Mouse (Mus musculus) heart, embryonic 15.5 days (tissue): ENCODE measurements at regions not wholly inside any gene's neighbourhood (a gene's known extent, or its start where the extent isn't known, plus 50 kb on each side); places are given as distances from the start of the nearest gene placed in this dataset.
"Not testable (repeated sequence)": the region's sequence is repeated elsewhere in the genome, so short reads cannot be mapped to it uniquely, and the experiment has no call there.

Experiments used
- ATAC-seq: fragments of 200-750 bp; cut with Nextera tagmentation; replicated peaks from 2 replicates; pipeline ENCODE4 v1.8.0; 2017; ENCODE audit warnings: low read depth, moderate TSS enrichment; ENCODE audit not compliant: insufficient number of reproducible peaks, insufficient read depth, low FRiP score
- H3K27ac ChIP-seq: fragments of 300-500 bp; sonication (generic); 2 replicates; pipeline ENCODE4 v1.5.1; 2015; ENCODE audit warnings: mild to moderate bottlenecking, inconsistent platforms
- H3K27me3 ChIP-seq: fragments of 300-500 bp; sonication (generic); 2 replicates; pipeline ENCODE4 v1.6.1; 2015; ENCODE audit warnings: inconsistent platforms
- H3K36me3 ChIP-seq: fragments of 300-500 bp; sonication (generic); 2 replicates; pipeline ENCODE4 v1.6.1; 2015; ENCODE audit warnings: mild to moderate bottlenecking, inconsistent platforms
- H3K4me1 ChIP-seq: fragments of 300-500 bp; sonication (generic); replicated peaks from 2 replicates; pipeline ENCODE4 v1.6.1; 2015; ENCODE audit warnings: inconsistent platforms
- H3K4me2 ChIP-seq: fragments of 300-500 bp; sonication (generic); 2 replicates; pipeline ENCODE4 v1.6.1; 2015; ENCODE audit warnings: inconsistent platforms, mild to moderate bottlenecking, moderate library complexity
- H3K4me3 ChIP-seq: fragments of 300-500 bp; sonication (generic); 2 replicates; pipeline ENCODE4 v1.5.1; 2015; ENCODE audit warnings: mild to moderate bottlenecking, inconsistent platforms
- H3K9ac ChIP-seq: fragments of 300-500 bp; sonication (generic); 2 replicates; pipeline ENCODE4 v1.6.1; 2015; ENCODE audit warnings: mild to moderate bottlenecking, inconsistent platforms
- H3K9me3 ChIP-seq: fragments of 300-500 bp; sonication (generic); replicated peaks from 2 replicates; pipeline ENCODE4 v1.6.1; 2016; ENCODE audit warnings: inconsistent platforms
- WGBS: fragments of 180-500 bp; shearing (Covaris S2); methylation state at CpG from one replicate; pipeline ENCODE4 v1.1.7; 2015; ENCODE audit warnings: mixed read lengths; 5-methylcytosine and 5-hydroxymethylcytosine counted together

DNA sequence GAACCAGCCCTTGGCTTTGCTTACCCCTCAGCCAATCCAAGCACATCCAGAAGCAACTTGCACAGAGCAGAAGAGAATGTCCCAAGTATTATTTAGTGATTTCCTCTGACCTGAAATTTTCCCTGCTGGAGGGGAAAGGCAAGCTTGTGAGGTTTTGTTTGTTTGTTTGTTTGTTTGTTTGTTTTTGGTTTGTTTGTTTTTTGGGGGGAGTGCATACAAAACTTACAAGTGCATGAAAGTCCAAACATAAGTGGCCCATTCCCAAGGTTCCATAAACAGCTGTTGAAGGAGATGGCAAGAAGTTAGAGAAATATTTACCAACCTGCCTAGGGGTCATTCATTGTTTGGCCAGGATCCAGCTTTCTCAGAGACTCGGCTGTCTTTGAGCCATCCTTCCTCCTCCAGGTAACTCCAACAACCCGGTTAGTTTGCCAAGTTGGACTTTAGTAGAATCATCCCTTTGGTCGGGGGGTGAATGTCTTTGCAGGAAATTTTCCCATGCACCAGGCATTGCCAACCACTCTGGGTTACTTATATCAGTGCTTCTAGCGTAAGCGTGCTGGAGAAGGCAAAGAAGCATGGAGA, 175.3 kb downstream of the Ifng start:
- no peaks in the 10 kb centered on the region for H3K36me3 ChIP-seq
- H3K27ac ChIP-seq: no peak overlapping the region
- no peaks in the 10 kb centered on the region for H3K9me3 ChIP-seq
- no peaks in the 10 kb centered on the region for H3K27me3 ChIP-seq
- H3K9ac ChIP-seq: no peak overlapping the region
- H3K4me1 ChIP-seq: peaks cover 6% of the 10 kb centered on the region; the same call in 1 of the 2 replicates
- H3K4me3 ChIP-seq: no peak overlapping the region
- 90% methylated on average over 5 of the region's 5 CpGs for WGBS
- H3K4me2 ChIP-seq: no peak overlapping the region
- no peak for ATAC-seq

- H3K27me3 ChIP-seq: no peaks in the 10 kb centered on the region
- no peaks in the 10 kb centered on the region for H3K9me3 ChIP-seq
- no peak overlapping the region for H3K4me3 ChIP-seq
- H3K4me2 ChIP-seq: 0 out of 2 replicates have a peak overlapping the region, but pooled peaks have one; percentile 13
- no peak for ATAC-seq
- H3K4me1 ChIP-seq: peaks cover 6% of the 10 kb centered on the region; the same call in 1 of the 2 replicates
- H3K36me3 ChIP-seq: no peaks in the 10 kb centered on the region
- 52% methylated on average over 6 of the region's 6 CpGs for WGBS
- no peak overlapping the region for H3K9ac ChIP-seq
- no peak overlapping the region for H3K27ac ChIP-seq
Observed at GRCm38 (mm10) chr10:118617291-118618044, 176.6 kb downstream of the Ifng start.

- not testable (repeated sequence) for H3K4me3 ChIP-seq, H3K4me2 ChIP-seq, H3K27ac ChIP-seq, H3K9ac ChIP-seq, ATAC-seq, H3K36me3 ChIP-seq, H3K4me1 ChIP-seq, H3K27me3 ChIP-seq, H3K9me3 ChIP-seq
- 85% methylated on average over 4 of the region's 4 CpGs for WGBS
Observed at GRCm38 (mm10) chr10:118618251-118618650, 177.4 kb downstream of the Ifng start.

DNA sequence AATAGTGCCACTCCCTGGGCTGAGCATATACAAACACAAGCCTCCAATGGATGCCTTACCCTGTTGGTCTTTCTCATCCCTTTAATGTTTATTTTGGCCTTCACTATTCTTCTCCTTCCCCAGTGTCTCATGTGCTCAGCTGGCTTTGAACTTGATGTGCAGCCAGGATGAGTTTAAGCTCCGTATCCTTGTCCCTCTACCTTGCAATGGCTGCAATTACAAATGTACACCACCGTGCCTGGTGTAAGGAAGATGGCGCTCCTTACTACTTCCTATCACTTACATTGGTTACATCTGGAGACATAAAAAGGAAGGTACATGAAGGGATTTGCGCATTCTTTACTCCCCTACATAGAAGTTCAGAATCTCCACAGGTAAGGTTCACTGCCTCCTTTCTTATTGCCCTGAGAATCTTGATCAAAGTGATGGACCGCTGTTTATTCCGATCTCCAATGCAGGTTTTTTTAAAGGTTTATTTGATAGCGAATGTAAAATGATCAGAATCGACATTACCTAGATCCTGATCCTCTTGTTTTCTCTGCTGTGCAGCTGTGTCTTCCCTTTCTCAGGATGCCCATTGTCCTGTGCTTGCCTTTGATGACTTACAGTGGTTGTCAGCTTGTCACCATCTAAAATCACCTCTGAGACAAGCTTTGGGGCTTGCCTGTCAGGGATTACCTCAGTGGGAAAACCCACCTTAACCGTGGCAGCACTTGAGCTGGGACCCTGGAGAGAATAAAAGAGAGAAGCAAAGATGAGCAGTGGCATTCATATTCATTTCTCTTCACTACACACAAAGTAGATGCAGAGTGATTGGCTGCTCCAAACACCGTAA, 178.1 kb downstream of the Ifng start:
- 86% methylated on average over 10 of the region's 10 CpGs for WGBS
- H3K4me2 ChIP-seq: no peak overlapping the region
- no peaks in the 10 kb centered on the region for H3K27me3 ChIP-seq
- H3K27ac ChIP-seq: no peak overlapping the region
- H3K4me3 ChIP-seq: no peak overlapping the region
- peaks cover 6% of the 10 kb centered on the region; the same call in 1 of the 2 replicates for H3K4me1 ChIP-seq
- ATAC-seq: no peak
- no peaks in the 10 kb centered on the region for H3K36me3 ChIP-seq
- no peaks in the 10 kb centered on the region for H3K9me3 ChIP-seq
- H3K9ac ChIP-seq: no peak overlapping the region

DNA sequence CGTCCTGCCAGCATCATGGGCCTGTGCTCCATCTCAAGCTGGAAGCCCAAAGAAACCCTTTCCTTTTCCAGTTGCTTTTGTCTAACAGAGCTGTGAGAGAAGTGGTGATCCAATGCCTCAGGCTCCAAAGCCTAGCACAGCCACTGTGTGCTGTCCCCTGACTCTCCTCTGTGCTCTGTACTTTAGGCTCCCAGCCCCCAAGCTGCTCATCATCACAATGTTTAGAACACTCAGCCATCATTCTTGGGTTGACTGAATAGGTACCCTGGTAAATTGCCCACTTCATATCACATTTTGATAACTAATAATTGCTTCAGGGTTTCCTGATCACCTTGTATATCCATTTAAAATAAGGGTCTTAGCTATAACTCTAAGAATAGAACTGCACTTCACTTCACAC, 178.8 kb downstream of the Ifng start:
- Histone ChIP-seq H3K4me1 (peaks cover 6% of the 10 kb centered on the region; the same call in 1 of the 2 replicates), H3K36me3 (no peaks in the 10 kb centered on the region)
- WGBS: 100% methylated on average over 1 of the region's 1 CpGs

GRCm38 (mm10) chr10:118620611-118621010, 179.8 kb downstream of the Ifng start:
- no peaks in the 10 kb centered on the region for H3K36me3 ChIP-seq
- peaks cover 6% of the 10 kb centered on the region; the same call in 1 of the 2 replicates for H3K4me1 ChIP-seq
- H3K27me3 ChIP-seq: no peaks in the 10 kb centered on the region
- no peak overlapping the region for H3K9ac ChIP-seq
- no peak overlapping the region for H3K27ac ChIP-seq
- no peak overlapping the region for H3K4me2 ChIP-seq
- H3K9me3 ChIP-seq: no peaks in the 10 kb centered on the region
- no peak for ATAC-seq
- no peak overlapping the region for H3K4me3 ChIP-seq

More for the DNA sequence above, 178.8 kb downstream of the Ifng start:
- no peak overlapping the region for H3K27ac ChIP-seq
- no peak overlapping the region for H3K4me2 ChIP-seq
- H3K27me3 ChIP-seq: no peaks in the 10 kb centered on the region
- no peak overlapping the region for H3K9ac ChIP-seq
- no peak overlapping the region for H3K4me3 ChIP-seq
- no peak for ATAC-seq
- no peaks in the 10 kb centered on the region for H3K9me3 ChIP-seq

- no peak overlapping the region for H3K4me2 ChIP-seq
- no peak overlapping the region for H3K4me3 ChIP-seq
- peaks cover 6% of the 10 kb centered on the region; the same call in 1 of the 2 replicates for H3K4me1 ChIP-seq
- no peaks in the 10 kb centered on the region for H3K9me3 ChIP-seq
- H3K27me3 ChIP-seq: no peaks in the 10 kb centered on the region
- H3K36me3 ChIP-seq: no peaks in the 10 kb centered on the region
- no peak for ATAC-seq
- no peak overlapping the region for H3K27ac ChIP-seq
- H3K9ac ChIP-seq: no peak overlapping the region
- 81% methylated on average over 4 of the region's 4 CpGs for WGBS
Observed at GRCm38 (mm10) chr10:118621546-118621945, 180.7 kb downstream of the Ifng start.

DNA sequence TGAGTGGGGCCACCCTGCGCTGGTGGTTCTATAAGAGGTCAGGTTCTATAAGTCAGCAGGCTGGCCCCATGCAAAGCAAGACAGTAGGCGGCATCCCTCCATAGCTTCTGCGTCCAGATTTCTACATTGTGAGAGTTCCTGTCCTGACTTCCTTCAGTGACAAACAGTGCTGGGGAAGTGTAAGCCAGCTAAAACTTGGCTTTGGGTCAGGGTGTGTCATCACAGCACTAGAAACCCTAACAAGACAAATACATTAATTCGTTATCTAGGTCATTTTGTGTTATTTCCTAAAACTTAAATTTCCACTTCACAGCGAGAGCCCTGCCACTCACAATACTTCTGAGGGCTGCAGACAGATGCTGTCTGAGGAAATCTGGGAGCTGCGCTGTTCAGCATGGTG, 181.3 kb downstream of the Ifng start:
- Histone ChIP-seq H3K4me1 (peaks cover 6% of the 10 kb centered on the region; the same call in 1 of the 2 replicates), H3K4me3 (no peak overlapping the region), H3K9ac (no peak overlapping the region), H3K9me3 (no peaks in the 10 kb centered on the region), H3K36me3 (no peaks in the 10 kb centered on the region), H3K27ac (no peak overlapping the region), H3K4me2 (no peak overlapping the region), H3K27me3 (no peaks in the 10 kb centered on the region)
- ATAC-seq: no peak
- WGBS: 76% methylated on average over 6 of the region's 6 CpGs

DNA sequence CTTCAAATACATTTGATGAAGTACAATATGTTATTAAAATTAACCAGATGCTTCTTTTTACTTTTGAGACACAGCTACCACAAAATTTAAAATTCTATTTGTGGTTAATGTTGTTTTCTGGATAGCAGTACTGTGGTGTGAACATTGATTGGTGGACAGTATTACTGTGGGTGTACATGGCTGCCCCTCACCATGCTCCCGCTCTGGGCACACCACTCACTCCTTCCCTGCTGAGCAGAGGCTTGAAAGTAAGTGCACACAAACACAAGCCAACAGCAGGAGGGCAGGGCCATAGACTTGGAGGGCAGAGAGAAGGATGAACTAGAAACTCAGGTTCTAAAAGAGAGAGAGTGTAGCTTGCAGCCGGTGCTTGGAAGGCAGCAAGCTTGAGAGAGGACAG, 182.1 kb downstream of the Ifng start:
- H3K4me2 ChIP-seq: no peak overlapping the region
- H3K4me3 ChIP-seq: no peak overlapping the region
- 86% methylated on average over 2 of the region's 2 CpGs for WGBS
- no peak for ATAC-seq
- no peak overlapping the region for H3K9ac ChIP-seq
- no peaks in the 10 kb centered on the region for H3K27me3 ChIP-seq
- H3K27ac ChIP-seq: no peak overlapping the region
- no peaks in the 10 kb centered on the region for H3K36me3 ChIP-seq
- no peaks in the 10 kb centered on the region for H3K9me3 ChIP-seq
- peaks cover under 1% of the 10 kb centered on the region; the same call in 1 of the 2 replicates for H3K4me1 ChIP-seq

- no peak overlapping the region for H3K4me3 ChIP-seq
- no peak overlapping the region for H3K27ac ChIP-seq
- WGBS: 74% methylated on average over 7 of the region's 7 CpGs
Observed at GRCm38 (mm10) chr10:118624368-118624767, 183.5 kb downstream of the Ifng start.

DNA sequence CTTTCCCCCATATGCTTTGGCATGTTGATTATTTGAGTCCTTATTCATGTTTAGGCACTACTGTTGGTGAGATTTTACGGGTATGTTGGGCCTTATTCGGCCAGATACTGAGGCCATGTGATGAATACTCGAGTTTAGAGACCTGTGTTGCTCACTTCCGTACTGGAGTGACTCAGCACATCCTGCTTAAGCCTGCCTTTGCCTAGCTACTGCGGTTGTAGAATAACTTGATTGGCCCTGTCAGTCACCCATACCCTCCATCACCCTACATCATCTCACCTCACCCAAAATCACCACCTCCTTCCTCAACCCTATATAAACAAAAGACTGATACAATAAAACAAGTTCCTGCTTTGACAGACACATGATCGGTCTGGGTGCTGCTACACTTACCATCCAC, 187.2 kb downstream of the Ifng start:
- Histone ChIP-seq H3K27me3 (no peaks in the 10 kb centered on the region), H3K9ac (no peak overlapping the region), H3K36me3 (no peaks in the 10 kb centered on the region), H3K9me3 (no peaks in the 10 kb centered on the region), H3K4me1 (no peaks in the 10 kb centered on the region), H3K4me2 (no peak overlapping the region), H3K4me3 (no peak overlapping the region), H3K27ac (no peak overlapping the region)
- WGBS: 86% methylated on average over 6 of the region's 6 CpGs
- ATAC-seq: no peak

More at GRCm38 (mm10) chr10:118624368-118624767, 183.5 kb downstream of the Ifng start:
- ATAC-seq: no peak
- H3K27me3 ChIP-seq: no peaks in the 10 kb centered on the region
- H3K4me1 ChIP-seq: no peaks in the 10 kb centered on the region
- H3K9ac ChIP-seq: no peak overlapping the region
- no peak overlapping the region for H3K4me2 ChIP-seq
- H3K36me3 ChIP-seq: no peaks in the 10 kb centered on the region
- H3K9me3 ChIP-seq: no peaks in the 10 kb centered on the region
